Mouse (Mus musculus) heart, embryonic 10.5 days (tissue): ENCODE results near the gene Cda. TPM values are rescaled to one million over a fixed set of nuclear protein-coding genes. Genes with fewer than 3 reads are reported as not detected.

ENCODE experiments used
- DNase-seq: peaks from one replicate; pipeline ENCODE4 v3.0.0-alpha.2; 2017; ENCODE audit warnings: low spot score
- H3K27ac ChIP-seq: fragments of 300-500 bp; sonication (generic); 2 replicates; pipeline ENCODE4 v1.5.1; 2016; ENCODE audit warnings: mild to moderate bottlenecking
- H3K27me3 ChIP-seq: fragments of 300-500 bp; sonication (generic); 2 replicates; pipeline ENCODE4 v1.6.1; 2016; ENCODE audit warnings: mild to moderate bottlenecking; ENCODE audit not compliant: poor library complexity, insufficient read depth, severe bottlenecking
- H3K36me3 ChIP-seq: fragments of 300-500 bp; sonication (generic); 2 replicates; pipeline ENCODE4 v1.6.1; 2016; ENCODE audit warnings: mild to moderate bottlenecking, moderate library complexity
- H3K4me1 ChIP-seq: fragments of 300-500 bp; sonication (generic); 2 replicates; pipeline ENCODE4 v1.6.1; 2016; ENCODE audit warnings: mild to moderate bottlenecking
- H3K4me3 ChIP-seq: fragments of 300-500 bp; sonication (generic); 2 replicates; pipeline ENCODE4 v1.5.1; 2016; ENCODE audit warnings: mild to moderate bottlenecking, moderate library complexity
- H3K9me3 ChIP-seq: fragments of 300-500 bp; sonication (generic); 2 replicates; pipeline ENCODE4 v1.6.1; 2016; ENCODE audit warnings: mild to moderate bottlenecking, moderate library complexity
- WGBS: fragments of 180-500 bp; shearing (Covaris S2); methylation state at CpG from one replicate; pipeline ENCODE4 v1.1.7; 2016; 5-methylcytosine and 5-hydroxymethylcytosine counted together
- polyA plus RNA-seq: library from polyadenylated mRNA; unstranded; fragments of >200 nt; fragmentation: Nextera tagmentation; extraction: Ambion mirVana; gene quantifications from 2 replicates; pipeline ENCODE4 v1.2.1, GENCODE M21; 2016

The Cda gene
- polyA plus RNA-seq, 1 experiment from 2014 or later, result 5.2 TPM

DNA sequence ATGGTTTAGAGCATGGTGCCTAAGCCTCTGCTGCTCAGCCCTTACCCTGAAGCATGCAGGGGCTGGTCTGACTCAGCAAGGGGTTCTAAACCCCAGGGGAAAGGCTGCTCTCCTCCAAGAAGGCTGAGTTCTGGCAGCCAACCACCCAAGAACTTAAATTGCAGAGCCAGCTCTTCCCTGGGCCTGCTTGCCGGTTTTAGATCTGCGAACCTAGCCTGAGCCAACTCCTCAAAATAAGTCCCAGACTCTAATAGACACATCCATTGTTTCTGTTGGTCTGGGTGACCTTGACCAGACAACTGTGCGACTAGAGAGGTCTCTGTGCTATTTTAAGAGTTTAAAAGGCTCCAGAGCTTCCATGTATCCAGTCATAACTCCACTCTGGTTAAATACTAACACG is 44.0 kb downstream of the Cda start:
- H3K27me3 ChIP-seq, result no peaks in the 10 kb centered on the region
- 37% methylated on average over 4 of the region's 4 CpGs for WGBS
- H3K36me3 ChIP-seq, result no peaks in the 10 kb centered on the region
- peaks cover 43% of the 10 kb centered on the region for H3K4me1 ChIP-seq
- no peak overlapping the region for H3K4me3 ChIP-seq
- H3K9me3 ChIP-seq, result no peaks in the 10 kb centered on the region
- DNase-seq, result no peak
- peak overlapping the region; percentile 84 for H3K27ac ChIP-seq

DNA sequence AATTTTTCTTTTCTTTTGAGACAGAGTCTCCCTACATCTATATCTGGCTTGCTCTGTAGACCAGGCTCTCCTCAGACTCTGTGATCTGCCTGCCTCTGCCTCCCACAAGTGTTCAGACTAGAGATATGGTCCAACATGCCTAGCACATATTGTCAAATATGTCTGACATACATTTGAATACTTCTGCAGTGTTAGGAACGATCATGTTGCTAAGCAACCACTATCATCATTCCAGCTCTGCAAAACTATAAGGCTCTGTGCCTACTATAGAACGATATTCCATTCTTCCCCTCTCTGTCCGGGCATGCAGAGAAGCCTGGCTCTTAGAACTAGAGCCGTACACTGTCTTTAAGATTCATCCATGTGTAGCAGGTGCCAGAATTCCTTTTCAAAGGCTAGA is 45.1 kb downstream of the Cda start:
- Histone ChIP-seq H3K9me3 (no peaks in the 10 kb centered on the region), H3K4me1 (peaks cover 43% of the 10 kb centered on the region), H3K27me3 (0 out of 2 replicates have a peak, but pooled peaks cover 2% of the 10 kb centered on the region), H3K36me3 (peaks cover 2% of the 10 kb centered on the region; the same call in 1 of the 2 replicates), H3K4me3 (no peak overlapping the region), H3K27ac (peak overlapping the region; percentile 84; the same call in 1 of the 2 replicates)
- 84% methylated on average over 4 of the region's 4 CpGs for WGBS
- no peak for DNase-seq

DNA sequence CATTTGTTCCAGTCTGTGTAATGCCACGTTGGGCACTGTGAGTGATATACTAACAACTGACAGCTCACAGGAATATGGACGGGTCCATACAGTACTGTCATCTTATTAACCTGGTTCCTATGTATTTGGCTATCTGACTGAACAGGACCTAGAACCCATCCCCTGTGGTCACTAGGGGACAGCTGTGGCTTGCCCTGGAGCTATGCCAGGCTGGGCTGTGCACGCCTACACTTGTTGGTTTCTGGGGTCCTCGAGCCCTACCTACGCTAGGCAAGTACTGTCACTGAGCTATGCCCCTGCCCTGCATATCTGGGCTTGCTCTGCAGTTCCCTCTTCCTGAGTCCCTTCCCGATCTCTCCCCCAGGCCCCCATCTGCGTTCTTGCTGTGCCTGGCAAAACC is 46.3 kb downstream of the Cda start:
- Histone ChIP-seq H3K4me3 (no peak overlapping the region), H3K4me1 (peaks cover 42% of the 10 kb centered on the region), H3K36me3 (peaks cover 14% of the 10 kb centered on the region), H3K27ac (0 out of 2 replicates have a peak overlapping the region, but pooled peaks have one; percentile 43), H3K27me3 (0 out of 2 replicates have a peak, but pooled peaks cover 4% of the 10 kb centered on the region), H3K9me3 (no peaks in the 10 kb centered on the region)
- no peak for DNase-seq
- WGBS, result 72% methylated on average over 7 of the region's 7 CpGs

DNA sequence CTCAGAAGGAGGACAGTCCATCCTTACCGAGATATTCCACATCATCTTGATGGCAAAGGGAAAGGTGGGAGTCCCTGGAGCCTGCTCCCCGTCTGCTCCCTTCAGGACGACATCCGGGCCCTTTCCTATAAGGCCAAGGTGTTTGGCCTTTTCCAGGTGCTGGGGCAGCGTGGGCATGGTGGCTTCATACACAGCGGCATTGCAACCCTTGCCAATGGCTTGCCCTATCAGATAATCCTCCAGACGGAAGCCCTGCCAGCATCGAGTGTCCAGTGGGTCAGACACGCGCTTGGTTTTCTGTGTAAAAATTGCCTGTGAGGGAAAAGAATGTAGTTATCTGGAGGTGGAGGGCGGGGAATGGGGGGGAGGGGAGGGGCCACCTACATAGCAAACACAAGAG is 47.1 kb downstream of the Cda start:
- H3K4me1 ChIP-seq, result peaks cover 35% of the 10 kb centered on the region
- H3K4me3 ChIP-seq, result no peak overlapping the region
- no peak overlapping the region for H3K27ac ChIP-seq
- WGBS, result 65% methylated on average over 11 of the region's 11 CpGs
- peaks cover 18% of the 10 kb centered on the region for H3K36me3 ChIP-seq
- H3K27me3 ChIP-seq, result 0 out of 2 replicates have a peak, but pooled peaks cover 4% of the 10 kb centered on the region
- no peaks in the 10 kb centered on the region for H3K9me3 ChIP-seq
- peak; percentile 69 for DNase-seq

DNA sequence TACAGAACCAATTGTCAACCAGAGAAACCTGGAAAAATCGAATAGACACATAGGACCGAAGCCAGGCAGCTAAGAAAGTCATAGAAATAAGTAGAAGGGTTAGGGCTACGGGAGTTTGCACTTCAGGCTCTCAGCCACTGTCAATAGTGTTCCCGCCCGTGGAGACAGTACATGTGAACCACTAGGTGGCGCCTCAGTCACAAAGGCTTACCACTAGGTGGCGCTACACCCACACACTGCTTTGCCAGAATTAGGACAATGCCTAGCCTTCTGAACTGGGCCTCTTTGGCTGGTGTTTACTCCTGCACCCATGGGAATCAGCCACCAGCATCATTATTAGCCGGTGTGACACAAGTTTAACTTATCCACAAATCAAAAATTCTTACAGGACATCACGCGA is 48.3 kb downstream of the Cda start:
- no peak overlapping the region for H3K4me3 ChIP-seq
- DNase-seq, result peak; percentile 90
- H3K4me1 ChIP-seq, result peaks cover 28% of the 10 kb centered on the region
- H3K36me3 ChIP-seq, result peaks cover 30% of the 10 kb centered on the region
- WGBS, result 42% methylated on average over 10 of the region's 10 CpGs
- H3K9me3 ChIP-seq, result no peaks in the 10 kb centered on the region
- H3K27ac ChIP-seq, result no peak overlapping the region
- 0 out of 2 replicates have a peak, but pooled peaks cover 4% of the 10 kb centered on the region for H3K27me3 ChIP-seq

DNA sequence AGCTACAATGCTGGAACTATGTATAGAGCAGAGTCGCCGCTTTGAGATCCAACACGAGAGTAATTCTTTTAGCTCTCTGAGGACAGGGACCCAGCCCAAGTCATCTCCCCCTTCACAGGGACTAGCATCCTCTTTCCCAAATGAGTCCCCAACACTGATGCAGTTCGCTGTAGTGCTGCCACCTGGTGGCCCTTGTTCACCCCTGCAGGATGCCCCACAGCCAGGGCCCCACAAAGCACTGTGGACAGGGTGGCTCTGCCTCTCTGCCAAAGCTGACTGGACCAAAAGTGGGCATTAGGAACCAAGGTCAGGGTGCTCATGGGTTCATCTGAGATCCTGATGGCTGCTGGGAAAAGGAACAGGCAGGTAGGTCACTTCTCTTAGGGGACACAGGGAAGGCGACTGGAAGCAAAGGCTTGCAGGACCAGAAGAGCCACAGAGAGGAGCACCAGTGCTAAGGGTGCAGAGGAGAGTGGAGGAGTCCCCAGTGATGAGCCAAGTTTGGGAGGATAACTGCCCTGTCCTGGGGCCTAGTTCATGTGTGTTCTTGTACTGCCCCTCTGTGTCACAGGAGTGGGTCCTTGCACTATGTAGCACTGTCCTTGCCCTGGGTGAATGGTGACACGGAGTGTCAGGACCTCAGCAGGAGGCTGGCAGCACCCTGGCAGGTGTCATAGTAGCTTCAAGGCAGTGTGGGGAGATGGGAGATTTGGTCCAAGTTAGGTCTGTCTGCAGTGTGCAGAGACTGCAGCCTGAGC is 49.1 kb downstream of the Cda start:
- Histone ChIP-seq H3K4me1 (peaks cover 20% of the 10 kb centered on the region), H3K4me3 (no peak overlapping the region), H3K27ac (no peak overlapping the region), H3K9me3 (no peaks in the 10 kb centered on the region), H3K36me3 (peaks cover 38% of the 10 kb centered on the region), H3K27me3 (0 out of 2 replicates have a peak, but pooled peaks cover 4% of the 10 kb centered on the region)
- WGBS, result 50% methylated on average over 6 of the region's 6 CpGs
- peak; percentile 77 for DNase-seq

DNA sequence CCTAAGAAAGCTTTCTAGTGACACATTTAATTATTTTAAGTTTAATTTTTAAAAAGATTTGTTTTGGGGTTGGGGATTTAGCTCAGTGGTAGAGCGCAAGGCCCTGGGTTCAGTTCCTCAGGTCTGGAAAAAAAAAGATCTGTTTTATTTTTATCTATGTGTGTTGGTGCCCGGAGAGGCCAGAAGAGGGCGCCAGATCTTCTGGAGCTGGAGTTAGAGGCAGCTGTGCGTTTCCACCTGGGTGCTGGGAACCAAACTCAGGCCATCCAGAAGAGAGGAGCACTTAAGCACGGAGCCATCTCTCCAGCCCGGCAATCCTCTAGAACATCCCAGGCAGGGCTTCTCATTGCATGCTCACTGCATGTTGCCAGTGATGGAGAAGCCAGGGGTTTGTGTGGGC is 51.4 kb downstream of the Cda start:
- WGBS, result 80% methylated on average over 6 of the region's 6 CpGs
- H3K4me1 ChIP-seq, result peaks cover 6% of the 10 kb centered on the region
- H3K36me3 ChIP-seq, result peaks cover 61% of the 10 kb centered on the region

DNA sequence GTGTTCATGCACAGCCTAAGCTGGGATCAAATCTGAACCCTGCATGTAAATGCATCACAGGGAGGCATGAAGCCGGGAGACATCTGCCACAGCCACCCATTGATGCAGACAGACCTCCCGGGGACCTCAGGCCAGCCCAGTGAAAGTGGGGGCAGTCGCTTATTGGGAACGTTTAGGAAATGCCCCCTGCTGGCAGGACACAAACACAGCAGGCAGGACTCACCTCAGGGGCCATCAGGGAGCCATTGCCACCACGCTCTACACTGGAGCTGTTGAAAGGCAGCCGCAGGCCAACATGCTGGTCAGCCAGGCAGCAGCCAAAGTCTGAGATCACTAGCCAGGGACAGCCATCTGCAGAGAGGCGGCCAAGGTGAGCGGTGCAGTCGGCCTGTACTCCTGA is 52.0 kb downstream of the Cda start:
- 66% methylated on average over 9 of the region's 9 CpGs for WGBS
- H3K36me3 ChIP-seq, result peaks cover 66% of the 10 kb centered on the region

More for the DNA sequence above, 51.4 kb downstream of the Cda start:
- H3K9me3 ChIP-seq, result no peaks in the 10 kb centered on the region
- H3K27ac ChIP-seq, result no peak overlapping the region
- no peak for DNase-seq
- H3K27me3 ChIP-seq, result 0 out of 2 replicates have a peak, but pooled peaks cover 4% of the 10 kb centered on the region
- H3K4me3 ChIP-seq, result no peak overlapping the region

DNA sequence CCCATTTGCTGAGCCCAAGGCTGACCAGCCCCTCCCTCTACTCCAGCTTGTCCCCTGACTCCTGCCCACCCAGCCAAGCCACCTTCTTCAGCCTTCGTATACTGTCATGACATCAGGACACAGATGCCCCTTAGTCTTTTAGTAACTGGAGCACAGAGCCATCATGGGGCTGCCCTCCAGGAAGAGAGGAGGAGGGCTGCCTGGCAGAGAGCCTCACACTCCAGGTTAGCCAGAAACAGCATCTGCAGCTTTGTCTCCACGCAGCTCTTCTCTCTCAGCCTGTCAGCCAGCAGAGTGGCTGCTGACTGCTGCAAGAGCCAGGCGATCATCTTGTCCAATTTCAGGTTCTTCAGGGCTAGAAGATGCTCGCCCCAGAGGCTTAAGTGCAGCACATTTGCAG is 54.0 kb downstream of the Cda start:
- no peaks in the 10 kb centered on the region for H3K4me1 ChIP-seq
- H3K27ac ChIP-seq, result no peak overlapping the region
- peak; percentile 73 for DNase-seq
- WGBS, result 79% methylated on average over 4 of the region's 4 CpGs
- H3K36me3 ChIP-seq, result peaks cover 86% of the 10 kb centered on the region
- H3K9me3 ChIP-seq, result no peaks in the 10 kb centered on the region
- H3K4me3 ChIP-seq, result no peak overlapping the region
- H3K27me3 ChIP-seq, result 0 out of 2 replicates have a peak, but pooled peaks cover 4% of the 10 kb centered on the region

More for the DNA sequence above, 52.0 kb downstream of the Cda start:
- no peak overlapping the region for H3K27ac ChIP-seq
- no peaks in the 10 kb centered on the region for H3K9me3 ChIP-seq
- DNase-seq, result no peak
- peaks cover 4% of the 10 kb centered on the region for H3K4me1 ChIP-seq
- H3K27me3 ChIP-seq, result 0 out of 2 replicates have a peak, but pooled peaks cover 4% of the 10 kb centered on the region
- H3K4me3 ChIP-seq, result no peak overlapping the region

DNA sequence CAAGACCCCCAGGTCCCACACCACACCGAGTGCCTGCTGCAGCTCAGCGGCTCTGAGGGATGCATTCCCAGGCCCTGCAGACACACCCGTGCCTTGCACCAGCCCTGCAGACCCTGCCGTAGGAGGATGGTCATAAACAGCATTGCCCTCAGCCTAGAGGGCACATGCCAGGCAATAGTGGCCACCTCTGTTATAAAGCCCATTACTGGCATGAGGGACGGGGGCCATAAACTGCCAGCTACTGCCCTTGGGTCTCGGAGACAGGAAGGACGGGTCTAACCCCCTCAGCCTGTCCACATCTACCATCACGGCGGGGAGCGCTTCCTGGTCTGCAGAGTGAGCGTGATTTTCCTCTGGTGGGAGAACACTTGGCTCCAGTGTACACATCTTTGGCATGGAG is 54.8 kb downstream of the Cda start:
- no peaks in the 10 kb centered on the region for H3K4me1 ChIP-seq
- H3K27me3 ChIP-seq, result 0 out of 2 replicates have a peak, but pooled peaks cover 4% of the 10 kb centered on the region
- DNase-seq, result no peak
- 90% methylated on average over 11 of the region's 11 CpGs for WGBS
- no peaks in the 10 kb centered on the region for H3K9me3 ChIP-seq
- H3K36me3 ChIP-seq, result peaks cover 94% of the 10 kb centered on the region
- H3K4me3 ChIP-seq, result no peak overlapping the region
- no peak overlapping the region for H3K27ac ChIP-seq

DNA sequence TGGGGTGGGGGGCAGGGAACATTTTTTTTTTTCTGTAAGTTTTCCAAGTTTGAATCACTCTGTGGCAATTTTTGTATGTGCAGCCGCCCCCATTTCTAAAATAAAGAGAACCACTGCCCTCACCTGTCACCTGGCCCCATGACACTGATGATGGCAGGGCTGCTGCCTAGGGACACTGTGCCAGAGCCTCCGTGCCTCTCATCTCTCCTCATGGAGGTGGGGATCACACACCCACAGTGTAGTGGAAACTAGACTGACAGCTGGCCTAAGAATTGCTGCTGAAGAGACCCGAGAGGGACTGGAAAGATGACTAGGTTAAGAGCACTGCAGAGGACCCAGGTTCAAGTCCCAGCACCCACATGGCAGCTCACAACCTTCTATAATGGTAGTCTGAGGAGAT is 55.7 kb downstream of the Cda start:
- Histone ChIP-seq H3K4me1 (no peaks in the 10 kb centered on the region), H3K36me3 (peaks cover 96% of the 10 kb centered on the region), H3K9me3 (no peaks in the 10 kb centered on the region), H3K4me3 (no peak overlapping the region), H3K27ac (no peak overlapping the region), H3K27me3 (no peaks in the 10 kb centered on the region)
- peak; percentile 63 for DNase-seq
- 97% methylated on average over 3 of the region's 3 CpGs for WGBS

DNA sequence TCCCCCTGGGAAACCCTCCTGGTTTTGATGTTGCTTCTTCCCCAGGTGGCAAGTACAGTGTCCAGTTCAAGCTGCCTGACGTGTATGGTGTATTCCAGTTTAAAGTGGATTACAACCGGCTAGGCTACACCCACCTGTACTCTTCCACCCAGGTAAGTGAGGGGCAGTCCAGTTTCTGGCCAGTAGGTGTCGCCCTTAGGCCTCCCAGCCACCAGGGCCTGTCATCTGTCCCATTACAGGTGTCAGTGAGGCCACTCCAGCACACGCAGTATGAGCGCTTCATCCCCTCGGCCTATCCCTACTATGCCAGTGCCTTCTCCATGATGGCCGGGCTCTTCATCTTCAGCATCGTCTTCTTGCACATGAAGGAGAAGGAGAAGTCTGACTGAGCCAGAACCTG is 56.2 kb downstream of the Cda start:
- Histone ChIP-seq H3K36me3 (peaks cover 96% of the 10 kb centered on the region), H3K4me3 (no peak overlapping the region), H3K27ac (no peak overlapping the region), H3K9me3 (no peaks in the 10 kb centered on the region), H3K27me3 (no peaks in the 10 kb centered on the region), H3K4me1 (no peaks in the 10 kb centered on the region)
- DNase-seq, result peak; percentile 76
- 66% methylated on average over 8 of the region's 8 CpGs for WGBS

DNA sequence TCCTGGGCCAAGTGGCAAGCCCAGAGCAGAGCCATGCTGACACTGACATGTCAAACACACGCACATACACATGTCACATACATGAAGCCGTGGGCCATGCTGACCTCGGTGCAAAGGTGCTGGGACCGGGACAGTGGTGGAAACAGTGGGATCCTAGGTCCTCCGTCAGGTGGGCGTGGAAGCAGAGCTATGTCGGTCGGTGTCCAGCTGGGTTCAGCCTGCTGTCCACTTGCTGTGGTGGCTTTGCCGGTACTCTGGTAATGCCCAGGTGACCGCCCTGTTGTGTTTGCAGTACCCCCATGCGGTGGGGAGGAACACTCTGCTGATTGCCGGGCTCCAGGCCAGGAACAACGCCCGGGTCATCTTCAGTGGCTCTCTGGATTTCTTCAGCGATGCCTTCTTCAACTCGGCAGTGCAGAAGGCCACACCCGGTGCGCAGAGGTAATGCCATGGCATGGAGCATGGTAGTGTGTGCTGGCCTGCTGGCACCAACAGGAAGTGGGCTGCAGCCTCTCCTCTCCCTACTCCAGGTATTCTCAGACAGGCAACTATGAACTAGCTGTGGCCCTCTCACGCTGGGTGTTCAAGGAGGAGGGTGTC is 57.4 kb downstream of the Cda start:
- Histone ChIP-seq H3K4me1 (peaks cover 6% of the 10 kb centered on the region), H3K27me3 (no peaks in the 10 kb centered on the region), H3K9me3 (no peaks in the 10 kb centered on the region), H3K4me3 (no peak overlapping the region), H3K36me3 (peaks cover 91% of the 10 kb centered on the region), H3K27ac (no peak overlapping the region)
- no peak for DNase-seq
- WGBS, result 93% methylated on average over 19 of the region's 19 CpGs
